Mouse (Mus musculus): ENCODE results near the gene Fignl1. TPM values are rescaled to one million over a fixed set of nuclear protein-coding genes. Genes with fewer than 3 reads are reported as not detected.

Fignl1 gene
- polyA plus RNA-seq, 1 experiment from 2014 or later: 40.4 TPM

DNA sequence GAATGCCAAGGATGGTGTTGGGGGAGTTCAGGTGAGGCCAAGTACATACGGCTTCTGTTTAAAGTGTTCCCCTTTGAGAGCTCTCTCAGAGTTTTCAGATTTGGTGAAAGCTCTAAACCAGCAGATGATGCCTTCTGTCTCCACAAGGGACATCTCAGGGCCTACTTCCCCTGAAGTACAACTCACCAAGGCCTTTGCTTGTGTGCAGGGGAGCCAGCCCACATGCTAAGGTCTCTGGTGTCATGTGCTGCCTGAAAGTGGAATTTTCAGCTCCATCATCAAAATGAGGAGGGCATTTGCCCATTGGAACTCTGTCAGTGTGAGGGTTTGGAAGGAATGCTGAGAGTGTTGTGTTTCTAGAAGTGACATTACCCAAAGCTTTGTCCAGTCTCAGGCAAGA is 43.3 kb downstream of the Fignl1 start:
- Histone ChIP-seq H3K9me3 (ENCODE audit: control insufficient read depth, low read length) (no peaks in the 10 kb centered on the region), H3K9ac (ENCODE audit: low read depth, low read length) (no peak overlapping the region), H3K27ac (ENCODE audit: low read length) (no peak overlapping the region), H3K4me2 (ENCODE audit: low read depth, low read length) (no peak overlapping the region), H3K36me3 (ENCODE audit: control insufficient read depth, insufficient read depth, low read length) (no peaks in the 10 kb centered on the region), H3K27me3 (replicated peaks; ENCODE audit: control insufficient read depth, insufficient read depth, low read length) (no peaks in the 10 kb centered on the region), H3K4me1 (ENCODE audit: control insufficient read depth, insufficient read depth, low read length) (no peaks in the 10 kb centered on the region), H3K4me3 (ENCODE audit: low read length) (no peak overlapping the region)
- 75% methylated on average over 1 of the region's 1 CpGs for WGBS
- ATAC-seq: no peak

- H3K9ac ChIP-seq (ENCODE audit: low read depth, low read length): no peak overlapping the region
- H3K4me3 ChIP-seq (ENCODE audit: low read length): no peak overlapping the region
- no peak overlapping the region for H3K27ac ChIP-seq (ENCODE audit: low read length)
- H3K27me3 ChIP-seq (replicated peaks; ENCODE audit: control insufficient read depth, insufficient read depth, low read length): no peaks in the 10 kb centered on the region
- no peak for ATAC-seq
- no peak overlapping the region for H3K4me2 ChIP-seq (ENCODE audit: low read depth, low read length)
- 65% methylated on average over 4 of the region's 4 CpGs for WGBS
- H3K36me3 ChIP-seq (ENCODE audit: control insufficient read depth, insufficient read depth, low read length): no peaks in the 10 kb centered on the region
- H3K4me1 ChIP-seq (ENCODE audit: control insufficient read depth, insufficient read depth, low read length): no peaks in the 10 kb centered on the region
- no peaks in the 10 kb centered on the region for H3K9me3 ChIP-seq (ENCODE audit: control insufficient read depth, low read length)
Observed at GRCm38 (mm10) chr11:11763211-11763666, 45.5 kb downstream of the Fignl1 start.

DNA sequence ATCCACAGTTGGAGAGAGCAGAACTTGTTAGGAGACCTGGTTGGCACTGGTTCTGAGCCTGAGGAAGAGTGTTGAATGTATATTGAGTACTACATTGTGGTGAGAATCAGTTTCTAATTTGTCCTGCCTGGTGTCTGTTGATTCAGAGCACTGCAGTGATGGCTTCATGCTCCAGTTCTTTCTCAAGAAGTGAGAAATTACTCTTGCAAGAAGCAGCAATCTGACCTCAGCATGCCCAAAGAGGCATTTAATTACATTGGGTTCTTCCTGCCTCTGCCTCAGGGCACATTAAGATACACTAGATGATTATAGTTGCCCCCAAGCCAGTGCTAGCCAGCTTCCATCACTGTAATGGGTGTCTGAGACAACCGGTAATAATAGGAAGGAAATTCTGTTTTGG is 49.9 kb downstream of the Fignl1 start:
- Histone ChIP-seq H3K4me1 (ENCODE audit: control insufficient read depth, insufficient read depth, low read length) (no peaks in the 10 kb centered on the region), H3K4me2 (ENCODE audit: low read depth, low read length) (no peak overlapping the region), H3K4me3 (ENCODE audit: low read length) (no peak overlapping the region), H3K27me3 (replicated peaks; ENCODE audit: control insufficient read depth, insufficient read depth, low read length) (no peaks in the 10 kb centered on the region), H3K9me3 (ENCODE audit: control insufficient read depth, low read length) (no peaks in the 10 kb centered on the region), H3K36me3 (ENCODE audit: control insufficient read depth, insufficient read depth, low read length) (no peaks in the 10 kb centered on the region), H3K9ac (ENCODE audit: low read depth, low read length) (no peak overlapping the region), H3K27ac (ENCODE audit: low read length) (no peak overlapping the region)
- WGBS: 91% methylated on average over 1 of the region's 1 CpGs
- ATAC-seq: no peak

- no peak for ATAC-seq
- no peaks in the 10 kb centered on the region for H3K9me3 ChIP-seq (ENCODE audit: control insufficient read depth, low read length)
- no peak overlapping the region for H3K4me2 ChIP-seq (ENCODE audit: low read depth, low read length)
- H3K27ac ChIP-seq (ENCODE audit: low read length): no peak overlapping the region
- WGBS: 75% methylated on average over 6 of the region's 6 CpGs
- no peaks in the 10 kb centered on the region for H3K36me3 ChIP-seq (ENCODE audit: control insufficient read depth, insufficient read depth, low read length)
- H3K4me3 ChIP-seq (ENCODE audit: low read length): no peak overlapping the region
- no peaks in the 10 kb centered on the region for H3K27me3 ChIP-seq (replicated peaks; ENCODE audit: control insufficient read depth, insufficient read depth, low read length)
- H3K9ac ChIP-seq (ENCODE audit: low read depth, low read length): no peak overlapping the region
- H3K4me1 ChIP-seq (ENCODE audit: control insufficient read depth, insufficient read depth, low read length): no peaks in the 10 kb centered on the region
Observed at GRCm38 (mm10) chr11:11758121-11758520, 50.6 kb downstream of the Fignl1 start.

- Histone ChIP-seq H3K4me3 (ENCODE audit: low read length) (no peak overlapping the region), H3K9ac (ENCODE audit: low read depth, low read length) (no peak overlapping the region), H3K36me3 (ENCODE audit: control insufficient read depth, insufficient read depth, low read length) (no peaks in the 10 kb centered on the region), H3K27me3 (replicated peaks; ENCODE audit: control insufficient read depth, insufficient read depth, low read length) (no peaks in the 10 kb centered on the region), H3K4me1 (ENCODE audit: control insufficient read depth, insufficient read depth, low read length) (no peaks in the 10 kb centered on the region), H3K9me3 (ENCODE audit: control insufficient read depth, low read length) (no peaks in the 10 kb centered on the region), H3K27ac (ENCODE audit: low read length) (no peak overlapping the region), H3K4me2 (ENCODE audit: low read depth, low read length) (no peak overlapping the region)
- 87% methylated on average over 5 of the region's 5 CpGs for WGBS
- ATAC-seq: no peak
Observed at GRCm38 (mm10) chr11:11752859-11753258, 55.9 kb downstream of the Fignl1 start.

- Histone ChIP-seq H3K27ac (ENCODE audit: low read length) (no peak overlapping the region), H3K9me3 (ENCODE audit: control insufficient read depth, low read length) (no peaks in the 10 kb centered on the region), H3K4me2 (ENCODE audit: low read depth, low read length) (no peak overlapping the region), H3K4me1 (ENCODE audit: control insufficient read depth, insufficient read depth, low read length) (no peaks in the 10 kb centered on the region), H3K36me3 (ENCODE audit: control insufficient read depth, insufficient read depth, low read length) (no peaks in the 10 kb centered on the region), H3K27me3 (replicated peaks; ENCODE audit: control insufficient read depth, insufficient read depth, low read length) (no peaks in the 10 kb centered on the region), H3K4me3 (ENCODE audit: low read length) (no peak overlapping the region), H3K9ac (ENCODE audit: low read depth, low read length) (no peak overlapping the region)
- 84% methylated on average over 5 of the region's 5 CpGs for WGBS
- ATAC-seq: no peak
Observed at GRCm38 (mm10) chr11:11751091-11751490, 57.7 kb downstream of the Fignl1 start.

GRCm38 (mm10) chr11:11744222-11744621 is 64.5 kb downstream of the Fignl1 start:
- Histone ChIP-seq H3K27ac (ENCODE audit: low read length) (no peak overlapping the region), H3K27me3 (replicated peaks; ENCODE audit: control insufficient read depth, insufficient read depth, low read length) (no peaks in the 10 kb centered on the region), H3K9ac (ENCODE audit: low read depth, low read length) (no peak overlapping the region), H3K4me3 (ENCODE audit: low read length) (no peak overlapping the region), H3K4me2 (ENCODE audit: low read depth, low read length) (no peak overlapping the region), H3K4me1 (ENCODE audit: control insufficient read depth, insufficient read depth, low read length) (no peaks in the 10 kb centered on the region), H3K9me3 (ENCODE audit: control insufficient read depth, low read length) (no peaks in the 10 kb centered on the region), H3K36me3 (ENCODE audit: control insufficient read depth, insufficient read depth, low read length) (no peaks in the 10 kb centered on the region)
- ATAC-seq: no peak
- WGBS: 47% methylated on average over 1 of the region's 1 CpGs

DNA sequence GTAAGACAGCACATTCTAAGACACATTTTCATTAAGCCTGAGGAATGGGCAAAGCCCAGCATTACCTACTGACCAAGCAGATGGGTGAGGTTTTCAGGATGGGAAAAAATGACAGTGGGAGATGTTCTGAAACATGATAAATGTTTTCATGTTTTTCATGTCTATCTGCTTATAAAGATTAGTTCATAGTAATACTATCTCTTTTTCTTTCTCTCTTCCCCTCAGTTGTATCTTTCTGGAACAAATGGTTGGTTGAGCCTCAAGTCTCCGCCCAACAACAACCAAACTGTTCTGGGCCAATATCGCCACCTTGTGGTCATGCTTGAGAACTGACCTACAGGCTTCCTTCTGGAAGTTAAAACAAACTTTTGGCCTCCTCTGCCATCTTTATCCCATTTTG is 66.1 kb downstream of the Fignl1 start:
- no peaks in the 10 kb centered on the region for H3K36me3 ChIP-seq (ENCODE audit: control insufficient read depth, insufficient read depth, low read length)
- H3K9me3 ChIP-seq (ENCODE audit: control insufficient read depth, low read length): no peaks in the 10 kb centered on the region
- H3K9ac ChIP-seq (ENCODE audit: low read depth, low read length): no peak overlapping the region
- H3K27ac ChIP-seq (ENCODE audit: low read length): no peak overlapping the region
- no peaks in the 10 kb centered on the region for H3K4me1 ChIP-seq (ENCODE audit: control insufficient read depth, insufficient read depth, low read length)
- H3K4me2 ChIP-seq (ENCODE audit: low read depth, low read length): no peak overlapping the region
- WGBS: 27% methylated on average over 2 of the region's 2 CpGs
- no peak for ATAC-seq
- H3K4me3 ChIP-seq (ENCODE audit: low read length): no peak overlapping the region
- H3K27me3 ChIP-seq (replicated peaks; ENCODE audit: control insufficient read depth, insufficient read depth, low read length): no peaks in the 10 kb centered on the region

GRCm38 (mm10) chr11:11741574-11741973 is 67.2 kb downstream of the Fignl1 start:
- Histone ChIP-seq H3K4me2 (ENCODE audit: low read depth, low read length) (no peak overlapping the region), H3K27me3 (replicated peaks; ENCODE audit: control insufficient read depth, insufficient read depth, low read length) (no peaks in the 10 kb centered on the region), H3K36me3 (ENCODE audit: control insufficient read depth, insufficient read depth, low read length) (no peaks in the 10 kb centered on the region), H3K4me3 (ENCODE audit: low read length) (no peak overlapping the region), H3K27ac (ENCODE audit: low read length) (no peak overlapping the region), H3K4me1 (ENCODE audit: control insufficient read depth, insufficient read depth, low read length) (no peaks in the 10 kb centered on the region), H3K9me3 (ENCODE audit: control insufficient read depth, low read length) (no peaks in the 10 kb centered on the region), H3K9ac (ENCODE audit: low read depth, low read length) (no peak overlapping the region)
- WGBS: 90% methylated on average over 5 of the region's 5 CpGs
- no peak for ATAC-seq

DNA sequence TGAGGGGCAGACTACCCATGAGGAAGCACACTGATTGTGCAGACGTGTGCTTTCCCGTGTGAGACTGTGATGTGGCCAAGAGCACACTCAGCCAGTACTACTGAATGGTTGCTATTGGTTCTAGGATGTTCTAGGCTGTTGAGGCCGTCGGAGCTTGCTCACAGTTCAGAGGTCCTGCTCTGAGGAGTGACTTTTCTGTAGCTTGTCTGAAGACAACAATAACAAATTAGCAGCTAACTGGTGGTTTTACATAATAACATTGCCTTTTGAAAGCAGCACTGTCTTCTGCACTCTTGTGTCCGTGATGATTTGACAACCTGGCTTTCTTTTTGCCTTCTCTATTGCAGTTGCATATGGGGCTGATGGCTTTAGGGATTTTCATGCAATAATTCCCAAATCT is 68.2 kb downstream of the Fignl1 start:
- no peaks in the 10 kb centered on the region for H3K36me3 ChIP-seq (ENCODE audit: control insufficient read depth, insufficient read depth, low read length)
- H3K4me1 ChIP-seq (ENCODE audit: control insufficient read depth, insufficient read depth, low read length): no peaks in the 10 kb centered on the region
- H3K9ac ChIP-seq (ENCODE audit: low read depth, low read length): no peak overlapping the region
- no peak overlapping the region for H3K27ac ChIP-seq (ENCODE audit: low read length)
- H3K4me2 ChIP-seq (ENCODE audit: low read depth, low read length): no peak overlapping the region
- H3K9me3 ChIP-seq (ENCODE audit: control insufficient read depth, low read length): no peaks in the 10 kb centered on the region
- no peaks in the 10 kb centered on the region for H3K27me3 ChIP-seq (replicated peaks; ENCODE audit: control insufficient read depth, insufficient read depth, low read length)
- no peak overlapping the region for H3K4me3 ChIP-seq (ENCODE audit: low read length)
- WGBS: 77% methylated on average over 5 of the region's 5 CpGs
- ATAC-seq: no peak

All from intestine, embryonic 16.5 days (tissue).